ENCODE assay signal across 9 mouse cellular contexts in the genomic region with DNA sequence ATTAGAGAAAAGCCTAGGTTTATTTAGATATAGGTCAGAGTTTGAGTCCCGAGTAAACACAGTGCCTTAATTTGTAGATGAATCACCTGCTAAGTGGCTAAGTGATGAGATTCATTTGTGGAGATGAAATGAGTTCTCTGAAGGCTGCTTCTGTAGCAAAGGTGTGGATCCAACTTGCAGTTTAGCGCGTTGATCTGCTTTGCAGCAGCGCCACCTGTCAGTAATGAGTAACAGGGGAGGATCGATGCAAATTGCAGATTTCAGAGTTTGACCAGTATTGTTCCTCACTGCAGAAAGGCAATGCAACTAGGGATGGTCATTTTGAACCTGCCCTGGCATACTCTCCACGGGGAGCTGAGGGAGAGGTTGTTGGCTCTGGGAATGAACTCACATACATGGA.
DNase-seq lines count a peak whose midpoint lies in the region; ATAC-seq and TF ChIP-seq lines count a peak whose summit lies in the region.
"Had no signal": no experiment of that assay in that cellular context is flagged by ENCODE, and none has a peak within 500 bp of the region (broad histone marks: within the 10 kb centered on the region; RNA-seq: fewer than 3 reads in every experiment).

No protein-coding gene starts in this region.

- no peak overlapping the region for H3K27ac ChIP-seq in midbrain, embryonic 10.5 days (replicated peaks)
- H3K27ac ChIP-seq in midbrain, embryonic 15.5 days = no peak overlapping the region
- no peak overlapping the region for H3K27ac ChIP-seq in forebrain, postnatal 0 days (ENCODE audit: low read depth, low read length)
- H3K27ac ChIP-seq: limb, embryonic 12.5 days had no signal

- no peaks in the 10 kb centered on the region for H3K36me3 ChIP-seq in midbrain, embryonic 10.5 days
- H3K36me3 ChIP-seq in midbrain, embryonic 15.5 days (replicated peaks) = no peaks in the 10 kb centered on the region
- H3K36me3 ChIP-seq in forebrain, postnatal 0 days (ENCODE audit: insufficient read depth) = no peaks in the 10 kb centered on the region
- H3K36me3 ChIP-seq: limb, embryonic 12.5 days had no signal

- peak; percentile 82 for TF ChIP-seq CTCF in forebrain, postnatal 0 days (IDR thresholded peaks at IDR 0.05; ENCODE audit: low read depth)

- DNase-seq in adrenal gland, adult 2 months = peak; percentile 5
- no peak for DNase-seq in adrenal gland, adult 8-10 months
- peak; percentile 27 for DNase-seq in midbrain, embryonic 10.5 days (ENCODE audit: low spot score)
- peak; percentile 76 for DNase-seq in forebrain, postnatal 0 days
- peak; percentile 8 for DNase-seq in left cerebral cortex, adult 8-10 months (ENCODE audit: low spot score in 2 of 2)
- DNase-seq in right cerebral cortex, postnatal 10 days (ENCODE audit: low spot score in 2 of 2) = peak; percentile 53 to 70
- DNase-seq in urinary bladder, postnatal 25 days (ENCODE audit: low spot score) = no peak

- no peaks in the 10 kb centered on the region for H3K27me3 ChIP-seq in midbrain, embryonic 10.5 days (ENCODE audit: low read depth, poor library complexity, severe bottlenecking)
- H3K27me3 ChIP-seq in midbrain, embryonic 15.5 days (replicated peaks) = no peaks in the 10 kb centered on the region
- no peaks in the 10 kb centered on the region for H3K27me3 ChIP-seq in forebrain, postnatal 0 days (ENCODE audit: insufficient read depth, low read length)
- H3K27me3 ChIP-seq: limb, embryonic 12.5 days had no signal

- H3K4me3 ChIP-seq in midbrain, embryonic 10.5 days = no peak overlapping the region
- no peak overlapping the region for H3K4me3 ChIP-seq in midbrain, embryonic 15.5 days
- H3K4me3 ChIP-seq in forebrain, postnatal 0 days (ENCODE audit: low read depth, low read length) = no peak overlapping the region
- H3K4me3 ChIP-seq: limb, embryonic 12.5 days had no signal

- H3K9me3 ChIP-seq in midbrain, embryonic 10.5 days (replicated peaks) = no peaks in the 10 kb centered on the region
- no peaks in the 10 kb centered on the region for H3K9me3 ChIP-seq in midbrain, embryonic 15.5 days
- no peaks in the 10 kb centered on the region for H3K9me3 ChIP-seq in forebrain, postnatal 0 days (ENCODE audit: low read length)
- H3K9me3 ChIP-seq: limb, embryonic 12.5 days had no signal

- WGBS in midbrain, embryonic 10.5 days = 7% methylated on average over 6 of the region's 6 CpGs
- WGBS in midbrain, embryonic 15.5 days = 4% methylated on average over 6 of the region's 6 CpGs
- WGBS in forebrain, postnatal 0 days = 3% methylated on average over 6 of the region's 6 CpGs

- H3K4me2 ChIP-seq in midbrain, embryonic 15.5 days = no peak overlapping the region
- H3K4me2 ChIP-seq in forebrain, postnatal 0 days (ENCODE audit: low read depth) = no peak overlapping the region
- H3K4me2 ChIP-seq: limb, embryonic 12.5 days had no signal

- no peak overlapping the region for H3K9ac ChIP-seq in midbrain, embryonic 15.5 days
- H3K9ac ChIP-seq in forebrain, postnatal 0 days = no peak overlapping the region
- H3K9ac ChIP-seq: limb, embryonic 12.5 days had no signal

- ATAC-seq in midbrain, embryonic 15.5 days (replicated peaks) = no peak
- ATAC-seq in forebrain, postnatal 0 days = no peak

- H3K4me1 ChIP-seq in midbrain, embryonic 10.5 days = no peaks in the 10 kb centered on the region
- H3K4me1 ChIP-seq in midbrain, embryonic 15.5 days = no peaks in the 10 kb centered on the region
- H3K4me1 ChIP-seq in forebrain, postnatal 0 days (ENCODE audit: insufficient read depth) = no peaks in the 10 kb centered on the region
- H3K4me1 ChIP-seq: limb, embryonic 12.5 days had no signal

Comparison
In these comparisons a context has a peak if more than half of its experiments do, and no peak if none do; other contexts are left out.
1. DNase-seq: peak in adrenal gland, adult 2 months (single experiment), midbrain, embryonic 10.5 days (single experiment), forebrain, postnatal 0 days (single experiment), left cerebral cortex, adult 8-10 months (2 of 2) and right cerebral cortex, postnatal 10 days (2 of 2); none in adrenal gland, adult 8-10 months (single experiment) and urinary bladder, postnatal 25 days (single experiment).